Mouse (Mus musculus) NIH3T3 (cell line): Measurements from ENCODE around the gene Hpdl.
A peak's percentile ranks its signal among the peaks of the same experiment; 100 is the strongest.
"Not testable (repeated sequence)": the region's sequence is repeated elsewhere in the genome, so short reads cannot be mapped to it uniquely, and the experiment has no call there.

Source experiments
- DNase-seq: peaks from one replicate; pipeline ENCODE4 v3.0.0-alpha.2; 2012; ENCODE audit warnings: low read depth

Hpdl gene

GRCm38 (mm10) chr4:116821694-116822016 is at the start of gene Hpdl:
Gene Hpdl, minus strand, starts transcription at chr4:116821707.
- no peak for DNase-seq

- no peak for DNase-seq
Observed at GRCm38 (mm10) chr4:116869898-116870297, 48.4 kb upstream of the Hpdl start.

DNA sequence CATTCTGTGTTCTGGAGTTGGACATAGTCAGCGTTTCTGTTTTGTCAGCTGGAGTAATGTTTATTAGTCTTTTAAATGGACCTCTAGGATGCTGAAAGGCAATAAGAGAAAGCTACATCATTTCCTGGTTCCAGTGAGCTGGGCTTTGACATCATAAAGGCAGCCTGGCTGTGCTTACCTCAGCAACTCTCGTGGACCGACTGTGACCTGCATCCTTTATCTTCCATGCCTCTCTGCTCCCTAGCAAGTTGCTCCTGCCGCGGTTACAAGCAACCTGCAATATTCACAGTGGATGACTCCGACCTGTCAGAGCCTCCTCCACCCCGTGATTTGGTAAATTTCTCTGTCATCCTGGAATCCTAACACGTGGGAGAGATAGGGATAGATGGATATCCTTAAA is 40.5 kb upstream of the Hpdl start:
- no peak for DNase-seq

GRCm38 (mm10) chr4:116859711-116860110 is 38.2 kb upstream of the Hpdl start:
- DNase-seq = no peak

DNA sequence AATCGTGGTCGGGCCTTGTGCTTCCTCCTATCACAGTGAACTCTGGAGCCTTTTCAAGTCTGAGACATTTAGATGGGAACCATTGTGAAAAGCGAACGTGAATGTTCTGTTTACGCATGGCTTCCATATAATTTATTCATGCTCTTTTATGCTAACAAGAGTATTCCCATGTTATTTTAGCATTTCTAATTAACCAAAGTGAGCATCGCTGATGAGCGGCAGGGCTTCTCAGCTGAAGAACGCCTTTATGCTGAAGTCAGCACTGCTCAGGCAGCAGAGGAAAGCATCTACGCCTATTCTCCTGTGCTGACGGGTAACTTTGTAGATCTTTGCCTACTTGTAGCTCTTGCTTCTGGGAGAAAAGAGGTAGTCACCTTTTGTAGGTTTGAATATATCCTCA is 35.7 kb upstream of the Hpdl start:
- DNase-seq = no peak

DNA sequence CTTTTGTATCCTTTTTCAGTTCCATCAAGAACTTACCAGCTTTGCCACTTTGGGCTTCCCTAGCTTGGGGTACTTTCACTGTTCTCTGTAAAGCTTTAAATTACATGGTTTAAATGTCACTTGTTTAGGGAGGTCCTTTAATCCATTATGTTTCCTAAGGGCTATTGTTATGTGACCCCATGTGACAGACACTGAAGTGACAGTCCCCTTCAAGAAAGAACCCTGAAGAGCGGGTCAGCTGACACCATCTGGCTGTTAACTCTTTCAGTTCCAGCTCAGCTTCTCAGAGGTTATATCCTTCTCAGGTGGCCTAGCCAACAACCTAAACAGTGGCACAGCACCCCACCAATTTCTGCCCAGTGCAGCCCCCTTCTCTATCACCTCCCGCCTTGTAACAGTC is 32.8 kb upstream of the Hpdl start:
- no peak for DNase-seq

- no peak for DNase-seq
Observed at GRCm38 (mm10) chr4:116849901-116850300, 28.4 kb upstream of the Hpdl start.

- no peak for DNase-seq
Observed at GRCm38 (mm10) chr4:116844324-116844723, 22.8 kb upstream of the Hpdl start.

- DNase-seq = no peak
Observed at GRCm38 (mm10) chr4:116840841-116841240, 19.3 kb upstream of the Hpdl start.

GRCm38 (mm10) chr4:116840096-116840495 is 18.6 kb upstream of the Hpdl start:
- not testable (repeated sequence) for DNase-seq

DNA sequence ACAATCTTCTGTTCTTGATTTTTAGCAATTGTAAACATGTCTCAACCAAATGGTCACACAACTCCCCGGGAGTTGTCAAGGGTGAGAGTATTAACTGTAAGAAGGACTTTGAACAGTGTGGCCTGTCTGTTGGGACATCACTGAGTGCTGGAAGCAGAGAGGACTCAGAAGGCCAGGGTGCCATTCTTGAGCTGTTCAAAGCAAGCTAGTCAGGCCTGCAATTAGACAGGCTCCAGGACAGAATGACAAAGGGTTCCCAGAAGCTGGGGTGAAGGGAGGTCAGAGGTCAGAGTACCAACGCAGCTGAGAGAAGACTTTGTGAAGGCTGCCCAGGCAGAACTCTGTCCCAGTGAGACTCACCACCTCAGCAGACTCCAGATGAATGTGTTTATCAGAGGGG is 17.5 kb upstream of the Hpdl start:
- DNase-seq = no peak

- DNase-seq = no peak
Observed at GRCm38 (mm10) chr4:116830070-116830368, 8.5 kb upstream of the Hpdl start.

DNA sequence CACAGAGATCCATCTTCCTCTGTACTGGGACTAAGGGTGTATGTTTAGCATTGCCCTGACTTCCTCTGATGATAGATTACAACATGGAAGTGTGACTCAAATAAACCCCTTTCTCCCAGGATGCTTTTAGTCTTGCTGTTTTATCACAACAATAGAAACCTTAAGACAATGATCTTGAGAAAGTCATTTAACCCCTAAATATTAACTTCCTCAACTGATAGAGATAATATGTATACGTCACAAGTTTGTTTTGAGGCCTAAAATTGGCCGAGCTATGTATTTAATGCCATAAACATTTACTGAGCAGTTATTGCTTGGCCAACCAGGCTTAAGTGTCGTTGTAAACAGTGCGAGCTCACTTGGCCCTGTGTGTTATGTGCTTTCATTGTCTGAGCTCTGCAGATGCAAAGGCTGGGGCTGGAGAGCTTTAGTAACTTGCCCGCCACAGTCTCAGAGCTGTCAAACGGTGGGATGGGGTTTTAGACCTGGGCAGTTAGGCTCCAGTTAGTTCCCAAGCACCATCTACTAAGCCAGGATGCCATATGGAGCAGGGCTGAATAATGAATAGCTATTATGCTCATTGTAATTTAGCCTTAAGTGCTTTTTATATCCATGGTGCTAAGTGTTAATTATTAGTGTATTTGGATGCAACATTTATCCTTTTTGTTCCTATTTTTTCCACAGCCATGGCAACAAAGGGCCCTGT is 8.0 kb upstream of the Hpdl start:
- no peak for DNase-seq

- peak; percentile 88 for DNase-seq
Observed at GRCm38 (mm10) chr4:116827819-116828218, 6.3 kb upstream of the Hpdl start.

DNA sequence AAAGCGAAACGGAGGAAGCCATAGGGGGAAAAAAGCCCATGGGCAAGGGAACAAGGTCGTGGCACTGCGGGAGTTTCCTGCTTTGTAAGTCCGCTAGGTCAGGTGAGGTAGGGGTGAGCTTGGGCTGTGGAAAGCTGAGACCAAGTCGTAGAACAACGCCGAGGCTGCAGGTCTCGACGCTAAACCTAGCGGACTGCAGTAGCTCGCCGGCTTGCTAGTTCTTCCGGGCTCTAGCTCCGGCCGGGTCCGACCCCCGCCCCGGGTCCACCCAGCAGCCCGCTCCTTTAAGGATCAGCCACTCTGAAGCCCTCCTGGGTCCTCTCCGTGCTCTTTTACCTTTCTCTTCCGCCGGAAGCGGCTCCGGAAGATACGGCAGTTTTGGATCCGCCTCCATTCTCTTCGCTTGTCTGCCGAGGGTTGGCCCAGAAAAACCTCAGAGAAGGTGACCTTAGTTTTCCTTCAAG is 3.1 kb upstream of the Hpdl start:
- no peak for DNase-seq

- peak; percentile 70 for DNase-seq
Observed at GRCm38 (mm10) chr4:116820902-116821693, 409 bp downstream of the Hpdl start.

DNA sequence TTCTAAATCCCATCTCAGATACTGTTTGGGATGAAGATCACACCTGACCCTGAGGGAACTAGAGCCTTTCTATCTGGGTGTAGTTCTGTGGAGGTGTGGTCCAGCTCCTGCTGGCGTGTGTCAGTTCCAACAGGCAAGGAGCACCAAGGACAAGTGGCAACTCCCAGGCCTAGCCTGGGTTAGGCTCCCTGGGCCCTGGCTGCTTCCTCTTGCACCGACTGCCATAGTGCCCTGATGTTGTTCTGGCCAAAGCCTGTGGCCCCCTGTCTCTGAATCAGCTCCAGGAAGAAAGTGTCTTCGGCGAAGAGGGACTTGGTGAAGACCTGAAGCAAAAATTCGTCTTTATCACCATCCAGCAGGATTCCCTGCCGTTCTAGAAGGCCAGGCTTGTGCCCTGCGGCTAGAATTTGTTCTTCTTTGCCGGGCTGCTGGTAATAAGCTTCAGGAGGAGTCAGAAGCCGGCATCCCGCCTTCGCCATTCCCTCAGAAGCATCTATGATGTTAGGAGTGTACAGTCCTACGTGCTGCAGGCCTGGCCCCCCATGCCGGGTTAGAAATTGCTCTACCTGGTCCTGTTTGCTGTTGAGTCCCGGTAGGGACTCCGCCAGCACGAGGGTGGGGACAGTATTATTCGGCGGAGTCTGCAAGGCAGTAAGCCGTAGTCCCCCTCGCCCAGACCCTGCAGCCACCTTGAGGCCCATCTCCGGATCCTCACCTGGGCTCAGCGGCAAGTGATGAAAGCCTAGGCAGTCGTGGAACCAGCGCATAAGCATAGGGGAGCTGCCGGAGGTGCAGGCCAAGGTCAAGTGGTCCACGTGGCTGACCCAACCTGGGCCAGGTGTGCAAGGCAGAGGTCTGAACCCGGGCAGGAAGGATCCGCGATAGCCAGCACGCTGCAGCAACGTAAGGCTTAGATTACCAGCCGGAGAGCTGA is 1.3 kb downstream of the Hpdl start:
- DNase-seq = no peak

GRCm38 (mm10) chr4:116817486-116817885 is 4.0 kb downstream of the Hpdl start:
- DNase-seq = no peak

- DNase-seq = peak; percentile 88
Observed at GRCm38 (mm10) chr4:116815276-116815675, 6.2 kb downstream of the Hpdl start.

DNA sequence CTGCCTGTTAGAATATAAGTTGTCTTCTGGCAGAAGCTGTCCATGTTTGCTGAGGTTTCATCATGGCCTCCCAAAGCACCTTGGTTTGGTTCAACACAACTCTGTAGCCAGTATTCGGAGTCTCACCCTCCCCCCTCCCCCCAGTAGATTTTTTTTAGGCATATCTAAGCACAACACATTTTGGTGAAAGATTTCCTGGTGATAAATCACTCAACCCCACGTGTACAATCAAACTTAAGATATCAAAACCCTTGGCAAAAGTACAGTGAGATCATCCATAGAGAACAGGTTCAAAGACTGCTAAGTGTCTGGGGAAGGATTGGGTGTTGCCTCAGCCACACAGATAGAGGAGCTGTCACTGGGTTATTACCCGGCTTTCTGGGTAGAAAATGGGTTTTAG is 10.5 kb downstream of the Hpdl start:
- DNase-seq = no peak

GRCm38 (mm10) chr4:116807197-116808129 is 14.0 kb downstream of the Hpdl start, which contains the start of the genes Toe1 and Mutyh:
Gene Toe1, minus strand, starts transcription at chr4:116807640.
Gene Mutyh, plus strand, starts transcription at chr4:116807723.
- peak; percentile 100 for DNase-seq
